Mouse (Mus musculus): Measurements from ENCODE around the gene Rapgef4.

DNA sequence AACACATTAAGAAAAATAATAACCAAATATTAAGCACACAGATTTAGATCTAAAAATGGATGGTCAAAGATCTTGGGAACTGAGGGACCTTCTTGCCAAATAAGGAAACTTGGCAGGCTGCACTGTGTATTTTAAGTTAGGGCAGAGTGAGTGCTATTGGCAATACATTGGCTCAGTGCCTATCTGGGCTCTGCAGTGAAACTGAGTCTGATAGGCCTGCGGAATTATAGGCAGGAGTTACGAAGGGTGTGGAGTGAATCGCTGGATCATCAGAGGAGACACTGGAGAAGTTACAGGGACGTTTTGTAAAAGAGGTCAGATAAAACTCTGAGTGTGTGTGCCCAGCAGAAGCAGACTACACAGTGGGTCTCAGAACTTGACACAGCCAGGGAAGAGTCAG is 306.1 kb downstream of the Rapgef4 start:
- TF ChIP-seq CTCF (IDR thresholded peaks at IDR 0.05) (no peak), EP300 (IDR thresholded peaks at IDR 0.05) (no peak)

All from lung, postnatal 0 days (tissue).